Mouse (Mus musculus): Measurements from ENCODE around the gene Lrig2.

The Lrig2 gene

GRCm38 (mm10) chr3:104501648-104502047, 10.1 kb downstream of the Lrig2 start:
- no peak for DNase-seq

DNA sequence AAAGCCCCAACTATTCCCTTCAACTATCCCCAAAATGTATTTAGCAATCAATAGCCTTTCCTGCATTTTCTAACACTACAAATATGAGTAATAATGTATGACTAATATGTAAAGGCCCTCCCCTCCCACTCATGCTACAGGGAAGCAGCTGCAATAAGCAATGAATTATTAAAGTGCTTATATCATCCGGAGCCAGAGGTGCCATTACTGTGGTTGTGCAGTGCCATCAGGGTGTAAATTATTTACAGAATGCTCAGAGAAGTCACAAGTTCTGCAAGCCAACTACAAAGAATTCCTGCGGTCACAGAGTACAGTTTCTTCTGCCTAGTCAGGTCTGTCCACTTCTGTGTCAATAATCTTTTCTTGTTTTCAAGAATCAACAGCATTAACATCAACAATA, 10.8 kb downstream of the Lrig2 start:
- DNase-seq: no peak

DNA sequence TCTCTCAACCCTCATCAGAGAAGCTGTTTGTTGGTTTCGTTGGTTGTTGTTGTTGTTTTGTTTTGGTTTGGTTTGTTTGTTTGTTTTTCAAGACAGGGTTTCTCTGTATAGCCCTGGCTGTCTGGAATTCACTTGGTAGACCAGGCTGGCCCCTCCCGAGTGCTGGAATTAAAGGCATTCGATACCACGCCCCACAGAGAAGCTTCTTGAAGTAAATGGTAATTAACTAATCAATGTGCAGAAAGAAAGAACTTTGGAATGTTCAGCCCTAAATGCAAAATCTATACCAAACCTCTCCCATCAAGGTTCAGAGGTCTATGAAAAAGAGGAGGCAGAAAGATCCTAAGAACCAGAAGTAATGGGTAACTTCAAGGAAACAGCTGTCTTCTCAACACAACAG, 15.5 kb downstream of the Lrig2 start:
- DNase-seq: no peak

DNA sequence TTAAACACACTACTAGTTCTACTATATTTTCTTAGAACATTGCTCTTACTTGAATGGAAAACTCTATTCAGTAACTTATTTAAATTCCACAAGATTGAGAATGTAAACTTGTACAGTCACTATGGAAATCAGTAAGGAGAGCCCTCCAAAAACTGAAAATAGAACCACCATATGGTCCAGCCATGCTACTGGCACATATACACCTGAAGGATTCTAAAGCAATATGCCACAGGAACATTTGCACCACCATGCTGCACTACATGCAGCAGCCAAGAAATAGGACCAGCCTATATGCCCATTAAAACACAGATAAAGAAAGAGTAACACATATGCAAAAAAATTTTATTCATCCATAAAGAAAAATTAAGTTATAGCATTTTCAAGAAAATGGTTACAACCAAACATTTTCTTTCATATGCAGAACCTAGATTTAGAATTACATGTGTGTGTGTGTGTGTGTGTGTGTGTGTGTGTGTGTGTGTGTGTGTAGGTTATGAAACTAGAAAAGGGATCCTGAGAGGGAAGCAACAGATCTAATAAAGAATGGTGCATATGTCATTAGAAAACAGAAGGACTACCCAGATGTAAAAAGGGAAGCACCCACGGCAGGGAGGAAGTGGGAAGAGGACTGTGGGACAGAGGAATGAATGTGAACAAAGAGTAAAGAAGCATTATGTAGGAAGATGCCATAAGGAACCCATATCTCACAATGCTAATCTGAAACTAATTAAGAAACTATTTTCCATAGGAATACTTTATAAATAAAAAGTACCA, 30.6 kb downstream of the Lrig2 start:
- DNase-seq: no peak

DNA sequence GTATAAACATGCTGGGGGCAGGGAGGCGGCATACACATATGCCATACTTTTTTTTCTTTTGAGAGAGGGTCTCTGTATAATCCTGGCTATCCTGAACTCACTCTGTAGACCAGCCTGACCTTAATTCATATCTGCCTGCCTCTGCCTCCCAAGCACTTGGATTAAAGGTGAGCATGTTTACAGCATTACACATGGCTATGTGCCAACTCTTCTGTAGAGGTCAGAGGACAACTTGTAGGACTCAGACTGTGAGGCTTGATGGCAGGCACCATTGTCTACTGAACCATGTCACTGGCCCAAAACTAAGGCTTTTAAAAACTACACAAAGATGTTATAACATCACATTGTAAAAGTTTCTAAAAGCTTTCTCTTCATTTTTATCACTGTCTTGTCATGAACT, 33.7 kb downstream of the Lrig2 start:
- no peak for DNase-seq

DNA sequence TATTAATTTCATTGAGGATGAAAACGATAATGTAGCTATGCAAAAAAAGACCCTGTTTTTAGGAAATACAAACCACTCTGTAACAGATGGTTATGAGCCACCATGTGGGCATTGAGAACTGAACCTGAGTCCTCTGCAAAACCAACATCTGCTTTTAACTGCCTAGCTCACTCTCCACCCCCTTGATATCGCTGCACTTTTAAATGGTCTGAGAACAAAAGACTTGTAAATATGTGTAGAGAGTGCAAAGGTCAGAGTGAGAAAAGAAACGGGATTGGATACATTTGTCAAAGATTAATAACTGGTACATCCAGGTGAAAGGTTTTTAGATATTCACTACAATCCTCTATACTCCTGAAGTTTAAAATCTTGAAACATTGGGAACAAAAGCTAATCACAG, 42.3 kb downstream of the Lrig2 start:
- DNase-seq: no peak

- DNase-seq: no peak
These were observed 50.5 kb downstream of the Lrig2 start for GRCm38 (mm10) chr3:104461226-104461625.

DNA sequence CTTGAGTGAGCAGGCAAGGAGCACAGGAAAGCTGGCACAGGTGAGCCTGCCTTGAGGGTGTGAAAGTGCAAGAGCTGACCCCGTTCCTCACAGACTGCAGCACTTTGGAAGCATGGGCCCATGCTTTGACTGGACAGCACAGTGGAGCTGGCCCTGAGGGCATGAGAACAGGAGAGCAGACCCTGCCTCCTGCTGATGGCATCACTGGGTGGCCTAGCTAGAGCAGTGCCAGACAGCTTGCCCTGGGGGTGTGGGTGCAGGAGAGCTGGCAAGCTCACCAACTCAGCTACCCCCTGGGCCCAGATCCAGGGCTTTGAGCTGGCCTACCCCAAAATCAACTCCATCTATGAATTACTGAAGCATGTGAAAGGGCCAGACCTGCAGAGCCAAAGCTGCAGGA, 53.1 kb downstream of the Lrig2 start:
- no peak for DNase-seq

DNA sequence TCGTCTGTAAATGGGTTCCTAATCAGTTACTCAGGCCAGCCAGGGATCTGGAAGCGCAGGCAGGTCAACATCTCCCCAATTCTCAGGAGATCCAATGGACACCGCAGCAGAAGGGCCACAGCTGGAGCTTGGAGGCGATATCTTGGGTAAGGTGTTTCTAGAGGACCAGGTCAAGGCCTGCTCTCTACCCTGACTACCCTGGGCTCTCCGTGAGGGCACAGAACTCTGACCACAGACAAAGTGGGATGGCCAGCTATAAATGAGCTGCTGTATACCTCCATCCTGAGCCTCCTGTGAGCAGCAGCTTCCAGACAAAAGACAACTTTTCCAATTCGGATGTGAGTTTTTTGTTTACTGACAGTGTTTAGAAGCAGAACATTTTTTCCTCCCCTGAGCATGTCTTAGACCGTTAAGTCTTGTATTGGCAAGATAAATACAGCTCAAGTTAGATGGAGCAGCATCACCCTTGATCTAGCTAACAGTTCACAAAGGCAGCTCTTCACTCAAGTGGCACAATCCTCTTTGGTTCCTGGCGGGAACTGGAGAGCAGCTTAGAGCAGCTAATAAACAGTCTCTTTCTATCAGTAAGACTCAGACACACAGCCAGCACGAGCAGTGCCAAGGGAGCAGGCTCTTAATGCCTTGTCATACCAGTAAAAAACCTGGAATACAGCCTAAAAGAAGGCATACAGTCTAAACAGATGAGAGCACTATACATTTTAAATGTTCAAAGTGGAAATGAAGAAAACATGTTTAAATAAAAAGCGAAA, 56.0 kb downstream of the Lrig2 start:
- DNase-seq: no peak

DNA sequence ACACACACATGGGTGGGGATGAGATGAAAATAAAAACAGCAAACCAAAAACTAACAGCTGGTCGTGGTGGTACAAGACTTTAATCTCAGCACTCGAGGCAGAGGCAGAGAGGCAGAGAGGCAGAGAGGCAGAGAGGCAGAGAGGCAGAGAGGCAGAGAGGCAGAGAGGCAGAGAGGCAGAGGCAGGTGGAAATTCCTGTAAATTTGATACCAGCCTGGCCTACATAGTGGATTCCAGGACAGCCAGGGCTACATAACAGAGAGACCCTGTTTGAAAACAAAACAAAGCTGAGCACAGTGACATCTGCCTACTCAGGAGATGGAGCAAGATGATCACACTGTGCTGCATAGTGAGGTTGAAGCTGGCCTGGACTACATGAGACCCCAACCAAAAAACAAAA, 64.5 kb downstream of the Lrig2 start:
- DNase-seq: no peak

GRCm38 (mm10) chr3:104446689-104447088, 65.0 kb downstream of the Lrig2 start:
- no peak for DNase-seq

DNA sequence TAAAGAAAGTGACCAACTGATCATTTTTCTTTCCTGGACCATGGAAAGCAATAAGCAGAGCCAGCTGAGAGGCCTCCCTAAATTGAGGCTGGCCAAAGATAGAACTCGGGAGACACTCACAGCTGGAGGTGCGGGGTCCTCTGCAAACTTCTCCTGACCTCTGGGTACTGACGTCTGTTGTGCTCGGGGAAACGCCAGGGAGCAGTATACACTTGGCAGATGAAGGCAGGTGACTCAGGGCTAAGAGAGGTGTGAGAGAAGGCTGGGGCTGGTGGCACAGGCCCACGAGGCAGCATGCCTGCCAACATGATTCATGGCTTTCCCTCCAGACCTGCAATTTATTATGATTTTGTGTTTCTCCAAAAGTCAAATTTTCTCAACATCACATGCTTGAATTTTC, 66.1 kb downstream of the Lrig2 start:
- DNase-seq: no peak

GRCm38 (mm10) chr3:104444946-104445460, 66.7 kb downstream of the Lrig2 start:
- DNase-seq: no peak

- no peak for DNase-seq
These were observed 67.6 kb downstream of the Lrig2 start for GRCm38 (mm10) chr3:104444082-104444481.

DNA sequence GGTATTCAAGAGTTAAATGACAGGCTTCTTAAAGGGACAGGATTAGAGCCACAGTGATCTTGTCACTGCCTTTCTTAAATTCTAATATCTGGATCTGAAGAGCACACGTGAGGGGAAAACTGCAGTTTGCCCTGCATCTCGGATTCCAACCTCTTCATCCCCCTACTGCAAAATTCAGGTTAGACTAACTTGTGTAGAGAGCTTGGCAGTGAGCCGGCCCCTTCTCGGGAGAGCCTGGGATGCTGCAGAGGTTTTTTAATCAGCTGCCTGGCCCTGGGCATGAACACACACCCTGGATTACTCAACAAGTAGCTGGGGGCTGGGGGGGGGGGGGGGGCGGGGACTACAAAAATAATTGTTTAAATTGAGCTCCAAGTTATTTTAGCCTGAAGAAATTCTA, 69.4 kb downstream of the Lrig2 start:
- no peak for DNase-seq

- DNase-seq: peak; percentile 88
These were observed 69.8 kb downstream of the Lrig2 start for GRCm38 (mm10) chr3:104441870-104442283.

DNA sequence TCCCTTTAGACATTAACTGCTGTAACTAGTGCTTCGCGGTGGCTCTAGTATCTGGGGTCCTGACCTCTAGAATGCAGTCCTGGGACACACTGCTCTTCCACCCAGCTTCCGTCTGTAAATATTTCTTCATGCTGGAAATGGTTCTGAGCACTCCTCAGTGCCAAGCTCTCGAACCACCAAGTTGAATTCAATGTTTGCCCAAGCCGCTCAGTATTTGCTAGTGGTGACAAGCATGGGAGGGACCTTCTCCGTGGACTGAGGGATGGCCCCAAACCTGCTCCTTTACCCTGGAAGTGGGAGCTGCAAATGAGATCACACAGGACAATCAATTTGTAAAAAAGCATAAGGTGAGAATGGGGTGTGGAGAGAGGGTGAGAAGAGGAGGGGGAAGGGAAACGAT, 70.3 kb downstream of the Lrig2 start:
- DNase-seq: no peak

GRCm38 (mm10) chr3:104438777-104439176, 72.9 kb downstream of the Lrig2 start:
- DNase-seq: no peak

DNA sequence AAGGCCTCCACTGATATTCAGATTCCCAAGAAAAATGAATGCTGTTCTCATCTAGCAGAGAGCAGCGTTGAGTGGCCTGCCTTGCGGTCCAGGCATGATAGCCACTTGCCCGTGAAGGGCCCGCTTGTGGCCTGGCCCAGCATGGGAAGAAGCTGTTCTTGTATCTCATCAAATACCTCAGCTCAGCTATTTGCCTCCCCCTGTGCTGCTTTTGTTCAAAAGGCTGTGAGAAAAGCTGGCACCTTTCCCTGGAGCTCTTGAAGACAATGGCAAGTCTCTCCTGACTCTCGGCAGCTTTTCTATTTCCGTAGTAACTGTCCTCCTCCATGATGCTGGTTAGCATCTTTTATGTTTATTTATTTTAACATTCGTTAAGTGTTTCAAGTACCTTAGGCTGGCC, 74.1 kb downstream of the Lrig2 start:
- DNase-seq: no peak

DNA sequence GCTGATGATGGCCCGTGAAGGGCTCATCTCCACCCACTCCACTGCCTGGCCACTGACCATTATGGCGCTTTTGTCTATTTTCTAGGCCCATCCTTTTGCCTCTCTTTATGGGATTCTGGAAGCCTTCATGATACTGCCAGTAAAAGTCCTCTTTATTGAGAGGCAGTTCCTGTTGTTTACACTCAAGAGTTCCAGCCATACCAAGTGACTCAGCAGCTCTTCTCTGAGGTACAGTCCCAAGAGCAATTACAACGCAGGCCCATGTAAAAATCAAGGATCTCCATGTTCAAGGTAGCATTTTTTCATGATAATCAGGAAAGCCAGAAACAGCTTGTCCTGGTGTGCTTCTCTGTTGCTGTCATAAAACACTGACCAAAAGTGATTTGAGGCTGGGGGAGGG, 75.8 kb downstream of the Lrig2 start:
- no peak for DNase-seq

DNA sequence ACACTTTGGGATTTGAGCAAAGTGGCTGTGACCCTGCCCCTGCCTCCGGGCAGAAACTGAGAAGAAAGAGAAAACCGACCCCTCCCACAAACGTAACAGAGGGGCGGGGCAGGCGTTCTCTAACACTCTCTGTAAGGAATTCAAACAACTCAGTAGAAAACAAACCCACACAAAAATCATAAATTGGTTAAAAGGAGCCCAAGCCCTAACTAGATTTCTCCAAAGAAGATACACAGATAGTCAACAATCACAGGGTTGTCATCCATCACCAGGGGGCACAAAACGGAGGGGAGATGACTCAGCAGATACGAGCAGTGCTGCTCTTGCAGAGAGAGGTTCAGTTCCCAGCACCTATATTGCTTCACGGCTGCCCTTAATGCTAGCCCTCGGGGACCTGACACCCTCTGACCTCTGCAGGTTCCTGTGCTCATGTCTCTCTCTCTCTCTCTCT, 77.4 kb downstream of the Lrig2 start:
- peak; percentile 35 for DNase-seq

- DNase-seq: no peak
These were observed 79.1 kb downstream of the Lrig2 start for GRCm38 (mm10) chr3:104432651-104433050.

DNA sequence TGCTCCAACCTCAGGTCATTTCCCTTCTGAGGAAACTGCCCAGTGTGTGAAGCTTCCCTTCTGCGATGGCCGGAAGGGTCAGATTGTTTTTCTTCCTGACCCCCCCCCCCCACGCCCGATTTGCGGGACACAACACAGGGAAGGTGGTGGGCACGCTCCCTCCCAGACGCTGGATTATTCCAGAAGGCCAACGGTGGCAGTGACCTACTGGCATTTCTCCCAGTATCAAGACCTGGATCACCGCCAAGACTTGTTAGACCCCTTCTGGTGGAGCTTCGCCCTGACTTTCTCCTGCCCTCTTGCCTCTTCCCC, 79.9 kb downstream of the Lrig2 start:
- peak; percentile 11 for DNase-seq

DNA sequence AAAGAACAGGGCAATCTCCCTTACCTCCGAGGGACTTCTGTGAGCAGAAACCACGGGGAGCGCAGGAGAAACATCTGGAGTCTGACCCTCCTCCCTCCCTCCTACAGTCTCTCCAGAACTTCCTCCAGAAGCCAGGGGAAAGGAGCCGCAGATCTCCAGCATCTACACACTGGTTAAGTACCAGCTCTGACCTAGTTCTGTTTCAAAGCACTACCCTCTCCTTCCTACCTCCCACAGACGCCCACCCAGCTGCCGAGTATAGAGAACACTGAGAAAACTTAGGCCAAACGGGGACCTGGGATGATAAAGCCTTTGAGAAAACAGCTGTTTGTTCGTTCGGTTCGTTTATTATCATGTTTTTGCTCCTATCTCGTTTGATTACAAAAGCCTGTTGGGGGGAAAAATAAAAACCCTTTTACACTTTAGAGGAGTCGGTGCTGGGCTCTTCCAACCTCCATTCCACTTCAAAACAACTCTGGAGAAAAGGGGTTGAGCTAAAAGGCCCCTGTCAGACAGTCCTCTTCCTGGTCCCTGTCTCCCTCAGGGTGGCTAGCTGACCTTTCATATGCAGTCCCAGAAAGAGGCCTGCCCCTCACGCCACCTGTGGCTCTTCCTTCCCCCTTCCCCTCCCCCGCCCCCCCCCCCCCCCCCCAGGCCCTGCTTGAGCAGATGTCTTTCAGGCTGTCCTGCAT, 80.4 kb downstream of the Lrig2 start:
- DNase-seq: no peak

Measured in liver (tissue).